ENCODE assay signal across 9 mouse cellular contexts in genomic region chr11:50230481-50231304, GRCm38 (mm10). TPM values are rescaled to one million over a fixed set of nuclear protein-coding genes. Genes with fewer than 3 reads are reported as not detected.
DNase-seq lines count a peak whose midpoint lies in the region; ATAC-seq and TF ChIP-seq lines count a peak whose summit lies in the region.
"Had no signal": no experiment of that assay in that cellular context is flagged by ENCODE, and none has a peak within 500 bp of the region (broad histone marks: within the 10 kb centered on the region; RNA-seq: fewer than 3 reads in every experiment).

No protein-coding gene starts in this region.

- peak overlapping the region; percentile 21; the same call in 1 of the 2 replicates for H3K9ac ChIP-seq in forebrain, embryonic 14.5 days (ENCODE audit: low read length)
- no peak overlapping the region for H3K9ac ChIP-seq in liver, embryonic 13.5 days

- no peak for TF ChIP-seq CTCF in E14TG2a.4 (conservative IDR thresholded peaks at IDR 0.05; ENCODE audit: low read length)

- WGBS in heart, embryonic 10.5 days, result 28% methylated on average over 45 of the region's 45 CpGs
- 21% methylated on average over 45 of the region's 45 CpGs for WGBS in forebrain, embryonic 14.5 days
- WGBS in liver, embryonic 13.5 days (ENCODE audit: insufficient replicate concordance), result 72% methylated on average over 45 of the region's 45 CpGs

- ATAC-seq in forebrain, embryonic 14.5 days, result peak; percentile 40
- ATAC-seq in liver, embryonic 13.5 days (ENCODE audit: low read depth), result no peak

- H3K4me3 ChIP-seq in heart, embryonic 10.5 days, result peak overlapping the region; percentile 55
- peak overlapping the region; percentile 72 for H3K4me3 ChIP-seq in E14TG2a.4 (replicated peaks; ENCODE audit: low read length)
- H3K4me3 ChIP-seq in forebrain, embryonic 14.5 days (ENCODE audit: low read depth, low read length), result peak overlapping the region; percentile 11; the same call in 1 of the 2 replicates
- no peak overlapping the region; the same call in 1 of the 2 replicates for H3K4me3 ChIP-seq in liver, embryonic 13.5 days (replicated peaks)

- peaks cover 70% of the 10 kb centered on the region for H3K27me3 ChIP-seq in heart, embryonic 10.5 days (ENCODE audit: insufficient read depth, poor library complexity, severe bottlenecking)
- peaks cover 91% of the 10 kb centered on the region for H3K27me3 ChIP-seq in E14TG2a.4 (ENCODE audit: insufficient read depth, low read length)
- no peaks in the 10 kb centered on the region for H3K27me3 ChIP-seq in forebrain, embryonic 14.5 days (replicated peaks; ENCODE audit: control insufficient read depth, insufficient read depth, low read length)
- H3K27me3 ChIP-seq in liver, embryonic 13.5 days, result no peaks in the 10 kb centered on the region
- H3K27me3 ChIP-seq: CH12.LX had no signal

- H3K4me1 ChIP-seq in heart, embryonic 10.5 days, result peaks cover 47% of the 10 kb centered on the region
- peaks cover 95% of the 10 kb centered on the region for H3K4me1 ChIP-seq in E14TG2a.4 (replicated peaks; ENCODE audit: low read depth, low read length)
- peaks cover 26% of the 10 kb centered on the region for H3K4me1 ChIP-seq in forebrain, embryonic 14.5 days (ENCODE audit: control insufficient read depth, insufficient read depth, low read length)
- H3K4me1 ChIP-seq in liver, embryonic 13.5 days (replicated peaks), result peaks cover 58% of the 10 kb centered on the region

- H3K4me2 ChIP-seq in forebrain, embryonic 14.5 days (ENCODE audit: low read length), result peak overlapping the region; percentile 45
- peak overlapping the region; percentile 44 for H3K4me2 ChIP-seq in liver, embryonic 13.5 days

- H3K9me3 ChIP-seq in heart, embryonic 10.5 days, result no peaks in the 10 kb centered on the region
- H3K9me3 ChIP-seq in E14TG2a.4 (ENCODE audit: low read length), result no peaks in the 10 kb centered on the region
- H3K9me3 ChIP-seq in forebrain, embryonic 14.5 days (replicated peaks; ENCODE audit: control insufficient read depth, low read length), result no peaks in the 10 kb centered on the region
- no peaks in the 10 kb centered on the region for H3K9me3 ChIP-seq in liver, embryonic 13.5 days (replicated peaks)

- DNase-seq in heart, embryonic 10.5 days (ENCODE audit: low spot score), result no peak
- no peak for DNase-seq in heart, postnatal 14 days
- DNase-seq in forebrain, embryonic 14.5 days (ENCODE audit: low spot score), result no peak
- DNase-seq in liver, embryonic 13.5 days, result no peak
- no peak for DNase-seq in embryo, embryonic 9.5 days (ENCODE audit: extremely low spot score)
- no peak for DNase-seq in MN1 (ENCODE audit: low spot score)
- DNase-seq in left cerebral cortex, postnatal 25 days (ENCODE audit: low spot score in 2 of 2), result no peak

- no peak overlapping the region for H3K27ac ChIP-seq in heart, embryonic 10.5 days
- H3K27ac ChIP-seq in forebrain, embryonic 14.5 days (ENCODE audit: low read depth, low read length), result no peak overlapping the region
- H3K27ac ChIP-seq in liver, embryonic 13.5 days, result no peak overlapping the region

- intact Hi-C loops in heart, postnatal 14 days (cut with DNase I), result loop anchor here (5.0 kb wide), 1 partner anchor 243 kb away; no protein-coding TSS in a partner anchor
- intact Hi-C loops in left cerebral cortex, postnatal 25 days (cut with DNase I), result no loop called here

- H3K36me3 ChIP-seq in heart, embryonic 10.5 days, result peaks cover 36% of the 10 kb centered on the region
- peaks cover 42% of the 10 kb centered on the region for H3K36me3 ChIP-seq in E14TG2a.4 (ENCODE audit: insufficient read depth, low read length)
- H3K36me3 ChIP-seq in forebrain, embryonic 14.5 days (ENCODE audit: control insufficient read depth, insufficient read depth, low read length), result peaks cover 50% of the 10 kb centered on the region
- H3K36me3 ChIP-seq in liver, embryonic 13.5 days, result peaks cover 55% of the 10 kb centered on the region

RNA-seq across cellular contexts. Expression of gene Ltc4s, which starts 7.7 kb away (rescaled TPM):
- polyA plus RNA-seq in heart, embryonic 10.5 days (2016; fragmentation: Nextera tagmentation; extraction: Ambion mirVana), result 0.42 and 0.60 TPM in 2 replicates
- 1 to 10 TPM; 7.4 to 8.7 TPM for total RNA-seq in heart, postnatal 14 days (2021)
- polyA plus RNA-seq in forebrain, embryonic 14.5 days (2014; fragmentation: Nextera tagmentation; extraction: Ambion mirVana), result 3.4 and 4.1 TPM in 2 replicates
- polyA plus RNA-seq in liver, embryonic 13.5 days (2015; fragmentation: Nextera tagmentation; extraction: Ambion mirVana), result 0.49 and 0.99 TPM in 2 replicates
- 1 to 10 TPM; 8.4 to 8.7 TPM for total RNA-seq in left cerebral cortex, postnatal 25 days (2021)

RNA-seq across cellular contexts. Expression of gene Mgat4b, which starts 20.0 kb away (rescaled TPM):
- polyA plus RNA-seq in heart, embryonic 10.5 days (2016; fragmentation: Nextera tagmentation; extraction: Ambion mirVana), result 17.3 and 20.1 TPM in 2 replicates
- 100 to 1,000 TPM in 1 of 2 experiments, 10 to 100 TPM in 1; 97.2 to 101 TPM for total RNA-seq in heart, postnatal 14 days (2021)
- polyA plus RNA-seq in forebrain, embryonic 14.5 days (2014; fragmentation: Nextera tagmentation; extraction: Ambion mirVana), result 15.2 and 18.9 TPM in 2 replicates
- 11.4 and 12.1 TPM in 2 replicates for polyA plus RNA-seq in liver, embryonic 13.5 days (2015; fragmentation: Nextera tagmentation; extraction: Ambion mirVana)
- total RNA-seq in left cerebral cortex, postnatal 25 days (2021), result 10 to 100 TPM; 66.4 to 76.3 TPM

RNA-seq across cellular contexts. Expression of gene Sqstm1, which starts 20.1 kb away (rescaled TPM):
- polyA plus RNA-seq in heart, embryonic 10.5 days (2016; fragmentation: Nextera tagmentation; extraction: Ambion mirVana), result 193 TPM in 2 replicates
- total RNA-seq in heart, postnatal 14 days (2021), result 100 to 1,000 TPM; 234 to 282 TPM
- 263 and 276 TPM in 2 replicates for polyA plus RNA-seq in forebrain, embryonic 14.5 days (2014; fragmentation: Nextera tagmentation; extraction: Ambion mirVana)
- 132 and 133 TPM in 2 replicates for polyA plus RNA-seq in liver, embryonic 13.5 days (2015; fragmentation: Nextera tagmentation; extraction: Ambion mirVana)
- total RNA-seq in left cerebral cortex, postnatal 25 days (2021), result 100 to 1,000 TPM; 460 to 480 TPM

RNA-seq across cellular contexts. Expression of gene Mrnip, which starts 56.4 kb away (rescaled TPM):
- 15.6 and 21.7 TPM in 2 replicates for polyA plus RNA-seq in heart, embryonic 10.5 days (2016; fragmentation: Nextera tagmentation; extraction: Ambion mirVana)
- total RNA-seq in heart, postnatal 14 days (2021), result 1 to 10 TPM; 3.4 to 4.3 TPM
- 34.5 and 41.5 TPM in 2 replicates for polyA plus RNA-seq in forebrain, embryonic 14.5 days (2014; fragmentation: Nextera tagmentation; extraction: Ambion mirVana)
- 8.1 and 8.5 TPM in 2 replicates for polyA plus RNA-seq in liver, embryonic 13.5 days (2015; fragmentation: Nextera tagmentation; extraction: Ambion mirVana)
- 10 to 100 TPM; 13.4 to 14.1 TPM for total RNA-seq in left cerebral cortex, postnatal 25 days (2021)
